Mouse (Mus musculus) kidney, adult 2 months (tissue): ENCODE results near the gene Upf1. TPM values are rescaled to one million over a fixed set of nuclear protein-coding genes. Genes with fewer than 3 reads are reported as not detected.

Experiments used
- DNase-seq: peaks from one replicate; pipeline ENCODE4 v3.0.0; 2021
- H3K27ac ChIP-seq: fragments of 200-500 bp; 2 replicates; pipeline ENCODE4 v1.5.1; 2012; ENCODE audit warnings: low read depth, low read length, control low read depth, inconsistent platforms; ENCODE audit not compliant: insufficient read depth
- H3K27me3 ChIP-seq: fragments of 200-500 bp; replicated peaks from 2 replicates; pipeline ENCODE4 v1.6.1; 2012; ENCODE audit warnings: mild to moderate bottlenecking, moderate library complexity, low read length, inconsistent platforms; ENCODE audit not compliant: control insufficient read depth, insufficient read depth
- H3K36me3 ChIP-seq: fragments of 200-500 bp; 2 replicates; pipeline ENCODE4 v1.6.1; 2012; ENCODE audit warnings: mild to moderate bottlenecking, moderate library complexity, low read length, inconsistent platforms; ENCODE audit not compliant: control insufficient read depth, insufficient read depth
- H3K4me1 ChIP-seq: fragments of 200-500 bp; 2 replicates; pipeline ENCODE4 v1.6.1; 2011; ENCODE audit warnings: low read length; ENCODE audit not compliant: control insufficient read depth, insufficient read depth
- H3K4me3 ChIP-seq: fragments of 200-500 bp; 2 replicates; pipeline ENCODE4 v1.5.1; 2011; ENCODE audit warnings: mild to moderate bottlenecking, low read depth, low read length, control low read depth; ENCODE audit not compliant: insufficient read depth
- CTCF ChIP-seq: fragments of 200-500 bp; conservative IDR thresholded peaks from 2 replicates; pipeline ENCODE4 v1.5.1; 2011; ENCODE audit warnings: low read depth, mild to moderate bottlenecking, control low read depth, low read length, moderate library complexity, mixed read lengths; ENCODE audit not compliant: insufficient read depth, insufficient read length
- POLR2A ChIP-seq: fragments of 200-500 bp; IDR thresholded peaks from one replicate; pipeline ENCODE4 v1.6.1; 2011; ENCODE audit warnings: low read depth, low read length, control low read depth
- WGBS: fragments of 180-500 bp; shearing (Covaris S2); methylation state at CpG from one replicate; pipeline ENCODE4 v1.1.7; 2018; 5-methylcytosine and 5-hydroxymethylcytosine counted together
- polyA plus RNA-seq: library from polyadenylated mRNA; depleted of rRNA; stranded (reverse); fragments of >200 nt; gene quantifications from 2 replicates; pipeline ENCODE4 v1.2.3, GENCODE M21; 2012

Upf1 gene
- polyA plus RNA-seq, 1 experiment = 27.4 TPM

- no peak overlapping the region for H3K27ac ChIP-seq
- H3K36me3 ChIP-seq = peaks cover 3% of the 10 kb centered on the region
- 52% methylated on average over 41 of the region's 41 CpGs for WGBS
Observed at GRCm38 (mm10) chr8:70332070-70332877, 20.8 kb downstream of the Upf1 start.

GRCm38 (mm10) chr8:70331526-70331925 lies 21.6 kb downstream of the Upf1 start:
- H3K36me3 ChIP-seq = peaks cover 3% of the 10 kb centered on the region
- WGBS = 93% methylated on average over 19 of the region's 19 CpGs
- H3K4me3 ChIP-seq = no peak overlapping the region

More at GRCm38 (mm10) chr8:70332070-70332877, 20.8 kb downstream of the Upf1 start:
- peak; percentile 49 for DNase-seq
- H3K4me3 ChIP-seq = no peak overlapping the region
- H3K27me3 ChIP-seq = no peaks in the 10 kb centered on the region
- H3K4me1 ChIP-seq = no peaks in the 10 kb centered on the region
- TF ChIP-seq CTCF = no peak; the same call in 1 of the 2 replicates
- TF ChIP-seq POLR2A = no peak

GRCm38 (mm10) chr8:70330741-70331364 lies 22.2 kb downstream of the Upf1 start:
- Histone ChIP-seq H3K4me1 (no peaks in the 10 kb centered on the region), H3K27ac (no peak overlapping the region), H3K27me3 (no peaks in the 10 kb centered on the region), H3K4me3 (no peak overlapping the region), H3K36me3 (peaks cover 3% of the 10 kb centered on the region)
- 55% methylated on average over 53 of the region's 53 CpGs for WGBS
- no peak for DNase-seq
- TF ChIP-seq POLR2A = no peak
- TF ChIP-seq CTCF = no peak; the same call in 1 of the 2 replicates

More at GRCm38 (mm10) chr8:70331526-70331925, 21.6 kb downstream of the Upf1 start:
- H3K27me3 ChIP-seq = no peaks in the 10 kb centered on the region
- no peak for DNase-seq
- no peak for TF ChIP-seq POLR2A
- TF ChIP-seq CTCF = no peak
- no peak overlapping the region for H3K27ac ChIP-seq
- H3K4me1 ChIP-seq = no peaks in the 10 kb centered on the region

GRCm38 (mm10) chr8:70329835-70330740 lies 23.0 kb downstream of the Upf1 start:
- 26% methylated on average over 45 of the region's 45 CpGs for WGBS
- Histone ChIP-seq H3K27me3 (no peaks in the 10 kb centered on the region), H3K27ac (no peak overlapping the region), H3K4me3 (no peak overlapping the region), H3K36me3 (peaks cover 3% of the 10 kb centered on the region), H3K4me1 (no peaks in the 10 kb centered on the region)
- DNase-seq = no peak
- no peak for TF ChIP-seq POLR2A
- no peak for TF ChIP-seq CTCF

- no peaks in the 10 kb centered on the region for H3K27me3 ChIP-seq
- no peak within 1 kb of the TSS for H3K4me3 ChIP-seq
- no peaks in the 10 kb centered on the region for H3K4me1 ChIP-seq
- peaks cover 3% of the 10 kb centered on the region; the same call in 1 of the 2 replicates for H3K36me3 ChIP-seq
- WGBS = 43% methylated on average over 14 of the region's 14 CpGs
- DNase-seq = no peak
- no peak for TF ChIP-seq POLR2A
- TF ChIP-seq CTCF = no peak
- no peak within 1 kb of the TSS for H3K27ac ChIP-seq
Observed at GRCm38 (mm10) chr8:70329124-70329834, 23.8 kb downstream of the Upf1 start, which contains the start of gene Gdf1. TSS of gene Gdf1 (plus strand) at chr8:70329817.

GRCm38 (mm10) chr8:70327512-70327911 lies 25.6 kb downstream of the Upf1 start:
- WGBS = 96% methylated on average over 6 of the region's 6 CpGs
- Histone ChIP-seq H3K4me1 (no peaks in the 10 kb centered on the region), H3K27ac (no peak overlapping the region), H3K4me3 (no peak overlapping the region), H3K27me3 (no peaks in the 10 kb centered on the region), H3K36me3 (peaks cover 3% of the 10 kb centered on the region; the same call in 1 of the 2 replicates)
- DNase-seq = no peak
- TF ChIP-seq POLR2A = no peak
- no peak for TF ChIP-seq CTCF
